22 mouse cellular contexts compared by ENCODE assay signal in the genomic region with DNA sequence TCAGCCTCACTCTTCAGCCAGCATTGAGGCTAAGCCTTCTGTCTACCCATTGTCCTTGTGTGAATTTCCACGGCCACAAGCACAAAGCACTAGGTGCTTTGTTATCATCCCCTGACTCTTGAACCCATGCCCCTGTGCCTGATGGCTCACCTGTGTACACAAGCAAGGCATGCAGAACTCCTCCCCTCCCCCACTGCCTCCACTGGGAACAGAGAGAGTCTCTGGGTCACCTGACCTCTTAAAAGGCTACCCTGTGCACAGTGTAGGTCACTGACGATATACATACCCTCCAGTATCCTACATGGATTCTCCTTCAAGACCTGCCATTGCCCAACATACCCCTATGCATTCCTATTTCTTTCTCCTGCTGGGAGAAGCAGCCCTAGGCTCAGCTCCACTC. TPM values are rescaled to one million over a fixed set of nuclear protein-coding genes. Genes with fewer than 3 reads are reported as not detected.
DNase-seq lines count a peak whose midpoint lies in the region; ATAC-seq and TF ChIP-seq lines count a peak whose summit lies in the region.
"Had no signal": no experiment of that assay in that cellular context is flagged by ENCODE, and none has a peak within 500 bp of the region (broad histone marks: within the 10 kb centered on the region; RNA-seq: fewer than 3 reads in every experiment).

No protein-coding gene starts in this region.

- ATAC-seq in hindbrain, postnatal 0 days: 0 out of 2 replicates have a peak, but pooled peaks have one; percentile 29
- no peak for ATAC-seq in hindbrain, embryonic 16.5 days
- peak; percentile 40; the same call in 1 of the 2 replicates for ATAC-seq in liver, embryonic 14.5 days (ENCODE audit: insufficient read depth)
- no peak for ATAC-seq in forebrain, embryonic 16.5 days
- ATAC-seq in inflammation-experienced regulatory T-cells, adult 6 months: no peak
- ATAC-seq: CD4-positive, CD25-positive, alpha-beta regulatory T cell, adult 4 months; midbrain, embryonic 13.5 days had no signal

- peaks cover 23% of the 10 kb centered on the region for H3K27me3 ChIP-seq in hindbrain, postnatal 0 days (ENCODE audit: insufficient read depth, low read length)
- H3K27me3 ChIP-seq in hindbrain, embryonic 16.5 days (replicated peaks; ENCODE audit: control insufficient read depth, insufficient read depth, low read length): peaks cover 25% of the 10 kb centered on the region
- H3K27me3 ChIP-seq in liver, embryonic 14.5 days (ENCODE audit: control insufficient read depth, insufficient read depth, low read length): peaks cover 20% of the 10 kb centered on the region
- H3K27me3 ChIP-seq in forebrain, embryonic 16.5 days (replicated peaks; ENCODE audit: control insufficient read depth, insufficient read depth, low read length): peaks cover 29% of the 10 kb centered on the region

- no peak overlapping the region for H3K27ac ChIP-seq in hindbrain, postnatal 0 days
- no peak overlapping the region for H3K27ac ChIP-seq in hindbrain, embryonic 16.5 days (ENCODE audit: low read depth, low read length)
- no peak overlapping the region for H3K27ac ChIP-seq in liver, embryonic 14.5 days
- no peak overlapping the region for H3K27ac ChIP-seq in forebrain, embryonic 16.5 days (ENCODE audit: low read length)
- H3K27ac ChIP-seq: embryonic facial prominence, embryonic 12.5 days; hindbrain, embryonic 12.5 days; midbrain, embryonic 13.5 days had no signal

- peaks cover 12% of the 10 kb centered on the region; the same call in 1 of the 2 replicates for H3K4me1 ChIP-seq in hindbrain, postnatal 0 days (ENCODE audit: insufficient read depth, low read length)
- H3K4me1 ChIP-seq in hindbrain, embryonic 16.5 days (ENCODE audit: control insufficient read depth, insufficient read depth, low read depth, low read length): peaks cover 11% of the 10 kb centered on the region
- peaks cover 0 to 7% of the 10 kb centered on the region in 2 experiments; a peak in 1 of 4 replicates for H3K4me1 ChIP-seq in liver, embryonic 14.5 days (replicated peaks; ENCODE audit: control insufficient read depth in 2 of 2, insufficient read depth in 2 of 2, low read length in 1 of 2)
- H3K4me1 ChIP-seq in forebrain, embryonic 16.5 days (replicated peaks; ENCODE audit: control insufficient read depth, insufficient read depth, low read length): peaks cover 11% of the 10 kb centered on the region

- TF ChIP-seq CTCF in hindbrain, postnatal 0 days (IDR thresholded peaks at IDR 0.05; ENCODE audit: low read depth): no peak
- no peak for TF ChIP-seq CTCF in liver, embryonic 14.5 days (IDR thresholded peaks at IDR 0.05; ENCODE audit: low read depth)

- H3K9ac ChIP-seq in hindbrain, postnatal 0 days (replicated peaks; ENCODE audit: low read length): no peak overlapping the region
- no peak overlapping the region for H3K9ac ChIP-seq in hindbrain, embryonic 16.5 days (ENCODE audit: low read depth, low read length)
- H3K9ac ChIP-seq in liver, embryonic 14.5 days (replicated peaks): no peak overlapping the region
- H3K9ac ChIP-seq in forebrain, embryonic 16.5 days (replicated peaks; ENCODE audit: low read depth, low read length): no peak overlapping the region
- H3K9ac ChIP-seq: embryonic facial prominence, embryonic 12.5 days; hindbrain, embryonic 12.5 days; midbrain, embryonic 13.5 days had no signal

- H3K36me3 ChIP-seq in hindbrain, postnatal 0 days (ENCODE audit: insufficient read depth, low read length): no peaks in the 10 kb centered on the region
- H3K36me3 ChIP-seq in hindbrain, embryonic 16.5 days (ENCODE audit: control insufficient read depth, insufficient read depth, low read length): no peaks in the 10 kb centered on the region
- no peaks in the 10 kb centered on the region for H3K36me3 ChIP-seq in liver, embryonic 14.5 days (replicated peaks; ENCODE audit: control insufficient read depth, insufficient read depth, low read depth)
- no peaks in the 10 kb centered on the region for H3K36me3 ChIP-seq in forebrain, embryonic 16.5 days (ENCODE audit: control insufficient read depth, insufficient read depth)
- H3K36me3 ChIP-seq: embryonic facial prominence, embryonic 12.5 days; G1E; hindbrain, embryonic 12.5 days; midbrain, embryonic 13.5 days had no signal

- H3K4me3 ChIP-seq in hindbrain, postnatal 0 days (ENCODE audit: low read length): no peak overlapping the region
- H3K4me3 ChIP-seq in hindbrain, embryonic 16.5 days (ENCODE audit: low read length): no peak overlapping the region
- H3K4me3 ChIP-seq in liver, embryonic 14.5 days (ENCODE audit: insufficient read depth in 1 of 2, low read depth in 2 of 2, low read length in 2 of 2): no peak overlapping the region
- no peak overlapping the region for H3K4me3 ChIP-seq in forebrain, embryonic 16.5 days (replicated peaks; ENCODE audit: low read length)
- H3K4me3 ChIP-seq: embryonic facial prominence, embryonic 12.5 days; hindbrain, embryonic 12.5 days; midbrain, embryonic 13.5 days had no signal

- no peak overlapping the region for H3K4me2 ChIP-seq in hindbrain, postnatal 0 days (ENCODE audit: low read depth, low read length)
- H3K4me2 ChIP-seq in hindbrain, embryonic 16.5 days (ENCODE audit: low read length): no peak overlapping the region
- H3K4me2 ChIP-seq in liver, embryonic 14.5 days (ENCODE audit: low read depth): no peak overlapping the region
- no peak overlapping the region for H3K4me2 ChIP-seq in forebrain, embryonic 16.5 days (ENCODE audit: low read length)
- H3K4me2 ChIP-seq: embryonic facial prominence, embryonic 12.5 days; hindbrain, embryonic 12.5 days; midbrain, embryonic 13.5 days had no signal

- WGBS in hindbrain, postnatal 0 days: 77% methylated on average over 2 of the region's 2 CpGs
- 66% methylated on average over 2 of the region's 2 CpGs for WGBS in hindbrain, embryonic 16.5 days
- WGBS in liver, embryonic 14.5 days (ENCODE audit: insufficient replicate concordance): 42% methylated on average over 2 of the region's 2 CpGs
- 79% methylated on average over 2 of the region's 2 CpGs for WGBS in forebrain, embryonic 16.5 days

- TF ChIP-seq EP300 in liver, embryonic 14.5 days (IDR thresholded peaks at IDR 0.05; ENCODE audit: low read depth): no peak

- H3K9me3 ChIP-seq in hindbrain, postnatal 0 days (ENCODE audit: low read length): no peaks in the 10 kb centered on the region
- no peaks in the 10 kb centered on the region for H3K9me3 ChIP-seq in hindbrain, embryonic 16.5 days (ENCODE audit: control insufficient read depth, low read length)
- H3K9me3 ChIP-seq in liver, embryonic 14.5 days (ENCODE audit: control insufficient read depth, low read length): no peaks in the 10 kb centered on the region
- H3K9me3 ChIP-seq in forebrain, embryonic 16.5 days (ENCODE audit: control insufficient read depth, low read length): no peaks in the 10 kb centered on the region
- H3K9me3 ChIP-seq: embryonic facial prominence, embryonic 12.5 days; G1E; hindbrain, embryonic 12.5 days; midbrain, embryonic 13.5 days had no signal

- no peak for DNase-seq in hindbrain, postnatal 0 days (ENCODE audit: low spot score)
- DNase-seq in urinary bladder, postnatal 14 days (ENCODE audit: low spot score): peak; percentile 53
- DNase-seq in urinary bladder, adult 18-20 months (ENCODE audit: low spot score in 2 of 2): no peak
- no peak for DNase-seq in liver, embryonic 14.5 days (ENCODE audit: low read depth in 3 of 3, low spot score in 3 of 3)
- DNase-seq in spleen, postnatal 4 days (ENCODE audit: low spot score in 2 of 2): no peak
- DNase-seq: adrenal gland, postnatal 36 days; cerebellum, adult 2 months; gastrocnemius, postnatal 10 days; right cerebral cortex, postnatal 14 days; thymus, postnatal 4 days had no signal

RNA-seq across cellular contexts. Expression of a gene that starts 4.2 kb away (rescaled TPM):
- not detected in 2 replicates for total RNA-seq in hindbrain, postnatal 0 days (2014; rRNA removed)
- 0.04 and 0.30 TPM in 2 replicates for polyA plus RNA-seq in hindbrain, postnatal 0 days (2015; fragmentation: Nextera tagmentation; extraction: Ambion mirVana)
- polyA plus RNA-seq in hindbrain, embryonic 16.5 days (2015; fragmentation: Nextera tagmentation; extraction: Ambion mirVana): 0.11 and 0.27 TPM in 2 replicates
- polyA plus RNA-seq in liver, embryonic 14.5 days (2012; rRNA removed): 2.4 and 2.9 TPM in 2 replicates
- 3.4 and 3.9 TPM in 2 replicates for polyA plus RNA-seq in liver, embryonic 14.5 days (2014; fragmentation: Nextera tagmentation; extraction: Ambion mirVana)
- 0.22 and 0.63 TPM in 2 replicates for polyA plus RNA-seq in forebrain, embryonic 16.5 days (2015; fragmentation: Nextera tagmentation; extraction: Ambion mirVana)
- polyA plus RNA-seq in inflammation-experienced regulatory T-cells, adult 6 months (2017; shearing (Covaris generic)): under 1 TPM in 1 of 3 experiments, not detected in 2; 0.22 TPM
- total RNA-seq: adrenal gland, postnatal 36 days; gastrocnemius, postnatal 10 days; heart, adult 8-10 months; layer of hippocampus, postnatal 25 days; left cerebral cortex, postnatal 25 days; megakaryocyte progenitor cell, adult 5-6 weeks had no signal
- polyA plus RNA-seq: CD4-positive, CD25-positive, alpha-beta regulatory T cell, adult 4 months; G1E had no signal

Comparison
In these comparisons a context has a peak if more than half of its experiments do, and no peak if none do; other contexts are left out.
1. ATAC-seq: peak in hindbrain, postnatal 0 days (single experiment) and liver, embryonic 14.5 days (single experiment); none in hindbrain, embryonic 16.5 days (single experiment), forebrain, embryonic 16.5 days (single experiment) and inflammation-experienced regulatory T-cells, adult 6 months (single experiment).